Mouse (Mus musculus): Measurements from ENCODE around the gene Mthfd1l. TPM values are rescaled to one million over a fixed set of nuclear protein-coding genes. Genes with fewer than 3 reads are reported as not detected.

Mthfd1l gene
- total and polyA plus RNA-seq, 3 experiments, result 0.27 to 0.99 (median 0.77) TPM

DNA sequence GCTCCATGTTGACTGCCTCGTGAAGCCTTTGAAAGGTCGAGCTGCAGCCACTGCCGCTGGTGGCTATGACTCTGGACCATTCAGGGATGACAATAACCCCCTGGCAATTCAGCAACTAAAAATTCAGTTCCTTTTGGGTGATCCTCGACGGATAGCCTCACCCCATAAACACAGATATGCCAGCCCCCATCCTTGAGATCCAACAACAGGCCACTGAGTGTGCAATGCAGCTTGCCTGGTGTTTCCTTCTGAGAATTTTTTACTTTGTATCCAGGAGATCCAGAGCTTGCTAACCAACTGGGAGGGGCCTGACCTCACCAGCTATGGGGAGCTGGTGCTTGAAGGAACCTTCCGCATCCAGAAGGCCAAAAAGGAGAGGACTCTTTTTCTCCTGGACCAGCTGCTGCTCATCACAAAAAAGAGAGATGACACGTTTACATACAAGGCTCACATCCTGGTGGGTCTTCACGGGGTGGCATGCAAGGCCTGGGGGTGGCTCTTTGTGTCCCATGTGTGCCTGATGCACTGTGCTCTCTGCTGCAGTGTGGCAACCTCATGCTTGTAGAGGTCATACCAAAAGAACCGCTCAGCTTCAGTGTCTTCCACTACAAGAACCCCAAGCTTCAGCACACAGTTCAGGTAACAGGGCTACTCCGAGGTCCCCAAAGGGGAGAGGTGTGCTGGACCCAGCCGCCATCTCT is 32.9 kb upstream of the Mthfd1l start:
- TF ChIP-seq EP300 (IDR thresholded peaks at IDR 0.05; ENCODE audit: insufficient read depth, low read depth, low read length), result no peak
- intact Hi-C loops (cut with DNase I), result loop anchor here (2.0 to 5.0 kb wide), 5 partner anchors 107 to 608 kb away; no protein-coding TSS in a partner anchor
- peaks cover 4% of the 10 kb centered on the region for H3K4me1 ChIP-seq (ENCODE audit: control insufficient read depth, insufficient read depth, low read length)
- H3K79me2 ChIP-seq (replicated peaks; ENCODE audit: control insufficient read depth, insufficient read depth, low read length), result no peaks in the 10 kb centered on the region
- H3K9ac ChIP-seq (ENCODE audit: low read depth, low read length), result no peak overlapping the region
- DNase-seq, result no peak
- H3K36me3 ChIP-seq (ENCODE audit: control insufficient read depth, insufficient read depth, low read length), result peaks cover 1% of the 10 kb centered on the region; the same call in 1 of the 2 replicates
- no peak overlapping the region for H3K4me3 ChIP-seq
- WGBS, result 91% methylated on average over 11 of the region's 11 CpGs
- no peaks in the 10 kb centered on the region for H3K27me3 ChIP-seq (ENCODE audit: control insufficient read depth, insufficient read depth, low read length)
- no peak overlapping the region; the same call in 1 of the 2 replicates for H3K27ac ChIP-seq

DNA sequence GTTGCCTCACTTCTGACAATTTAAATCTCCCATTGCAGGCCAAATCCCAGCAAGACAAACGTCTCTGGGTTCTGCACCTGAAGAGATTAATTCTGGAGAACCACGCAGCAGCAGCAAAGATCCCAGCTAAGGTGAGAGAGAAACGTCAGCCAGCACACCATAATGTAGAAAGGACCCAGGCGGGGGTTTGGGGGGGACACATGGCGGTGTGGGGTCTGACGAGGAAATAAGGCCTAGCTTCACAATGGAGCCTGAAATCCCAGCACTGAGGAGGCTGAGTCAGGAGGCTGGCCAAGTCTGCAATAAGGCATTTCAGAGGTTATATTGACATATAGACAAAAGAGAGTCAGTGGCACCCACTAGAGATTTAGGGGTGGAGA is 32.3 kb upstream of the Mthfd1l start:
- 86% methylated on average over 6 of the region's 6 CpGs for WGBS
- TF ChIP-seq EP300 (IDR thresholded peaks at IDR 0.05; ENCODE audit: insufficient read depth, low read depth, low read length) (no peak), CTCF (IDR thresholded peaks at IDR 0.05) (no peak), POLR2A (IDR thresholded peaks at IDR 0.05; ENCODE audit: insufficient read depth, low read depth, low read length) (no peak)
- H3K36me3 ChIP-seq (ENCODE audit: control insufficient read depth, insufficient read depth, low read length), result peaks cover 1% of the 10 kb centered on the region; the same call in 1 of the 2 replicates
- no peaks in the 10 kb centered on the region for H3K27me3 ChIP-seq (ENCODE audit: control insufficient read depth, insufficient read depth, low read length)
- H3K79me2 ChIP-seq (replicated peaks; ENCODE audit: control insufficient read depth, insufficient read depth, low read length), result no peaks in the 10 kb centered on the region
- peak overlapping the region; percentile 31 for H3K27ac ChIP-seq
- peaks cover 4% of the 10 kb centered on the region for H3K4me1 ChIP-seq (ENCODE audit: control insufficient read depth, insufficient read depth, low read length)
- intact Hi-C loops (cut with DNase I), result loop anchor here (2.0 to 5.0 kb wide), 5 partner anchors 108 to 608 kb away; no protein-coding TSS in a partner anchor
- DNase-seq, result no peak
- H3K9ac ChIP-seq (ENCODE audit: low read depth, low read length), result no peak overlapping the region
- no peak overlapping the region for H3K4me3 ChIP-seq

DNA sequence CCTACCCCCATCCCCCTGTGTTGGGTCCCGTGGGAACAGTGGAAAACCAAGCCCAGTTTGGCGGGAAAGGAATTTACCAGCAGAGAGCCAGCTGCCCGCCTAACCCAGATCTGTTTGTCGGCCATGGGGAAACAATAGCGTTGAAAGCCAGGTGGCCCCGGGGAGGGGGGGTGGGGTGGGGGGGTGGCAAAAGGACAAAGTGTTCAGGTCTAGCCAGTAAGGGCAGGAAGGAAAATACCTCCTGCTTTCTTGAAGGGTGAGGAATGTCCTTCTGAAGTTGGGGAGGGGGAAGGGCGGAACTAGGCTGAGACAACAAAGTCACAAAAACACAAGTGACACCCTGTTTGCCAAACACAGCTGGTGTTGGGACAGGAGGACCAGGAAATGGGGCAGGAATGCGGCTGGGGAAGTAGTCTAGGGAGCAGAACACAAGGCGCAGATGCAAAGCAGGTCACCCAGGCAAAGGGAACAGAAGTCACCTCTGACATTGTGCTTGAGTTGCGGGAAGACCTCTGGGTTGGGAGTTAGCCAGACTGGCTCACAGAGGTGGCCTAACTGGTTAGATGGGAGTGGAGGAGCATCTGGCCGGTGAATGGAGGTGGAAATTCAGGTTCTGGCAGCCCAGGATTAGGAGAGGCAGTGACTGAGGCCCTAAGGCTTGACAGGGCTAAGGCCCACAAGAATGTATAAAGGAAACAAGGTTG is 31.7 kb upstream of the Mthfd1l start:
- Histone ChIP-seq H3K4me3 (no peak overlapping the region), H3K27me3 (ENCODE audit: control insufficient read depth, insufficient read depth, low read length) (no peaks in the 10 kb centered on the region), H3K36me3 (ENCODE audit: control insufficient read depth, insufficient read depth, low read length) (peaks cover 1% of the 10 kb centered on the region; the same call in 1 of the 2 replicates), H3K79me2 (replicated peaks; ENCODE audit: control insufficient read depth, insufficient read depth, low read length) (no peaks in the 10 kb centered on the region), H3K9ac (ENCODE audit: low read depth, low read length) (no peak overlapping the region), H3K4me1 (ENCODE audit: control insufficient read depth, insufficient read depth, low read length) (peaks cover 4% of the 10 kb centered on the region), H3K27ac (peak overlapping the region; percentile 48)
- no peak for TF ChIP-seq POLR2A (IDR thresholded peaks at IDR 0.05; ENCODE audit: insufficient read depth, low read depth, low read length)
- peak; percentile 88; the same call in 1 of the 2 replicates for TF ChIP-seq EP300 (IDR thresholded peaks at IDR 0.05; ENCODE audit: insufficient read depth, low read depth, low read length)
- WGBS, result 36% methylated on average over 11 of the region's 11 CpGs
- DNase-seq, result peak; percentile 52 to 72
- intact Hi-C loops (cut with DNase I), result loop anchor here (1.0 to 5.0 kb wide), 6 partner anchors 108 to 609 kb away; no protein-coding TSS in a partner anchor

DNA sequence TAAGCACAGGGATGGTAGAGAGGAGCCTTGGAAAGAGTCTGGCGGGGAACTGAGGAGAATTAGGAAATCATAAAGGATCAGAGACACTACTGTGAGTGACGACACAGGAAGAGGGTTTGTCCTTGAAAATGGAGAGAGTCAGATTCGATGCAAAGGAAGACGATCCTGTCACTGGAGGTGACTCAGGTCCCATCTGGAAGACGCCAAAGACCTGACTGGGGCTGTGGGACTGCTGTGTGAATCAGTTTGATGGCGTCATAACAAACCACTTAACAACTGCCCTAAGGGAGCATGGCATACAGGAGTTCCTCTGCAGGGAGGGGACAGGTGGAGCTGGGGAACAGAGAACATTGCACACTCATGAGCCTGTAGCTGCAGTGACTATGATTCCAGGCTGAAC is 30.6 kb upstream of the Mthfd1l start:
- peaks cover 4% of the 10 kb centered on the region for H3K4me1 ChIP-seq (ENCODE audit: control insufficient read depth, insufficient read depth, low read length)
- intact Hi-C loops (cut with DNase I), result loop anchor here (5.0 kb wide), 3 partner anchors 245 to 610 kb away; no protein-coding TSS in a partner anchor
- H3K9ac ChIP-seq (ENCODE audit: low read depth, low read length), result no peak overlapping the region
- DNase-seq, result no peak
- TF ChIP-seq POLR2A (IDR thresholded peaks at IDR 0.05; ENCODE audit: insufficient read depth, low read depth, low read length) (no peak), CTCF (IDR thresholded peaks at IDR 0.05) (no peak), EP300 (IDR thresholded peaks at IDR 0.05; ENCODE audit: insufficient read depth, low read depth, low read length) (no peak)
- H3K27ac ChIP-seq, result no peak overlapping the region
- H3K27me3 ChIP-seq (ENCODE audit: control insufficient read depth, insufficient read depth, low read length), result no peaks in the 10 kb centered on the region
- no peak overlapping the region for H3K4me3 ChIP-seq
- H3K79me2 ChIP-seq (replicated peaks; ENCODE audit: control insufficient read depth, insufficient read depth, low read length), result no peaks in the 10 kb centered on the region
- WGBS, result 63% methylated on average over 6 of the region's 6 CpGs
- no peaks in the 10 kb centered on the region for H3K36me3 ChIP-seq (ENCODE audit: control insufficient read depth, insufficient read depth, low read length)

DNA sequence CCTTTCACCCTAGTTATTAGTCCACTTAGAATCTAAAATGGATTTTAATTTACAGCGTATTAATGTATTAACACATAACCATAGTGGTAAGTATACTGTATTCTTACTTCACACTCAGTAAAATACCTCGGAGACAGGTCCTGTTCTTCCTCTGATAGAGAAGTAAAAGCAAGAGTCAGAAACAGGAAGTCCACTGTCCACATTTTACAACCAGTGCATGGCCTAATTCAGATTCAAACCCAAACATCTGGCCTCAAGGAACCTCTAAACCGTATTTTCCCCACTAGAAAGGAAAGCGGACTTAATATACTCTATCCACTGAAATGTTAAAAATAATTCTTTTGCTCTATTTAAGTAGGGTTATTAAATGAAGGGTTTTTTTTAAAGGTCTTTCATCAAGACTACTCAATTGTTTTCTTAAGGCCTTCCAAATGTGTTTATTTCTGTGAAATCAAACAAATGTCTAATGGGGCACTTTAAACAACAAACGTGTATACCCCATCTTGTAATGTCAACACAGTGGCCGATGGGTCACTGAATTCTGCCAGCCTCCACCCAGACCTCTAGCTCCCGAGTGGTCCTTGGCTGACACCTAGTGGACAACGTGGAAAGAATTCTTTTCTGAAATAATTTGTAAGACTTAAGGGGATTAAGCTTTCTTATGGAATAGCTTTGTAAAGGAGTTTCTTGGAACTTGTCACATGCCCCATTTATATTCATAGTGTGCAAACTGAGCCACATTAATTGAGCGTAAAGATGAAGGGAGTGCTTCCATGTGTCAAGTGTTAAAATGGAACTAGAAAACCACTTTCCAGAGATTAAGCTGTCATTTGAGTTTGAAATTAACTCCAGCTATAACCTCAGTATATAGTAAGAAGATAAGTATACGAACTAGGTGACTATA is 29.2 kb upstream of the Mthfd1l start:
- intact Hi-C loops (cut with DNase I), result loop anchor here (1.0 to 5.0 kb wide), 5 partner anchors 246 to 611 kb away; no protein-coding TSS in a partner anchor
- DNase-seq, result peak; percentile 58 to 77

More for the DNA sequence above, 29.2 kb upstream of the Mthfd1l start:
- H3K79me2 ChIP-seq (replicated peaks; ENCODE audit: control insufficient read depth, insufficient read depth, low read length), result no peaks in the 10 kb centered on the region
- H3K9ac ChIP-seq (ENCODE audit: low read depth, low read length), result no peak overlapping the region
- H3K4me1 ChIP-seq (ENCODE audit: control insufficient read depth, insufficient read depth, low read length), result peaks cover 4% of the 10 kb centered on the region
- no peak overlapping the region for H3K4me3 ChIP-seq
- no peaks in the 10 kb centered on the region for H3K36me3 ChIP-seq (ENCODE audit: control insufficient read depth, insufficient read depth, low read length)
- WGBS, result 29% methylated on average over 10 of the region's 10 CpGs
- TF ChIP-seq POLR2A (IDR thresholded peaks at IDR 0.05; ENCODE audit: insufficient read depth, low read depth, low read length) (no peak), EP300 (IDR thresholded peaks at IDR 0.05; ENCODE audit: insufficient read depth, low read depth, low read length) (peak; percentile 81; the same call in 1 of the 2 replicates), CTCF (IDR thresholded peaks at IDR 0.05) (peak; percentile 95)
- no peaks in the 10 kb centered on the region for H3K27me3 ChIP-seq (ENCODE audit: control insufficient read depth, insufficient read depth, low read length)
- no peak overlapping the region for H3K27ac ChIP-seq

Data from heart, adult 2 months (tissue).